Mouse (Mus musculus) liver, embryonic 11.5 days (tissue): Measurements from ENCODE around the gene Slfn1. TPM values are rescaled to one million over a fixed set of nuclear protein-coding genes. Genes with fewer than 3 reads are reported as not detected.

Source experiments
- ATAC-seq: fragments of 200-750 bp; cut with Nextera tagmentation; replicated peaks from 2 replicates; pipeline ENCODE4 v1.8.0; 2017; ENCODE audit warnings: moderate number of reproducible peaks, mild to moderate bottlenecking, moderate TSS enrichment, moderate library complexity; ENCODE audit not compliant: low FRiP score
- DNase-seq: peaks from one replicate; pipeline ENCODE4 v3.0.0-alpha.2; 2017; ENCODE audit warnings: low spot score
- H3K27ac ChIP-seq: fragments of 300-500 bp; sonication (generic); 2 replicates; pipeline ENCODE4 v1.5.1; 2014; ENCODE audit warnings: mild to moderate bottlenecking, low read depth, low read length, control low read depth
- H3K27me3 ChIP-seq: fragments of 300-500 bp; sonication (generic); replicated peaks from 2 replicates; pipeline ENCODE4 v1.6.1; 2014; ENCODE audit warnings: low read length, mixed read lengths; ENCODE audit not compliant: control insufficient read depth, insufficient read depth
- H3K36me3 ChIP-seq: fragments of 300-500 bp; sonication (generic); 2 replicates; pipeline ENCODE4 v1.6.1; 2014; ENCODE audit warnings: mild to moderate bottlenecking, low read length, moderate library complexity, mixed read lengths; ENCODE audit not compliant: control insufficient read depth, insufficient read depth
- H3K4me1 ChIP-seq: fragments of 300-500 bp; sonication (generic); replicated peaks from 2 replicates; pipeline ENCODE4 v1.6.1; 2014; ENCODE audit warnings: low read length, mixed read lengths; ENCODE audit not compliant: control insufficient read depth, insufficient read depth
- H3K4me2 ChIP-seq: fragments of 300-500 bp; sonication (generic); 2 replicates; pipeline ENCODE4 v1.6.1; 2014; ENCODE audit warnings: mild to moderate bottlenecking, control low read depth, moderate library complexity
- H3K4me3 ChIP-seq: fragments of 300-500 bp; sonication (generic); 2 replicates; pipeline ENCODE4 v1.5.1; 2014; ENCODE audit warnings: low read depth, low read length, control low read depth
- H3K9ac ChIP-seq: fragments of 300-500 bp; sonication (generic); 2 replicates; pipeline ENCODE4 v1.6.1; 2014; ENCODE audit warnings: low read depth, low read length, control low read depth
- H3K9me3 ChIP-seq: fragments of 300-500 bp; sonication (generic); 2 replicates; pipeline ENCODE4 v1.6.1; 2016; ENCODE audit warnings: low read length, inconsistent platforms, mixed read lengths; ENCODE audit not compliant: control insufficient read depth
- WGBS: fragments of 180-500 bp; shearing (Covaris S2); extraction: QIAGEN DNeasy Blood & Tissue Kit; methylation state at CpG from one replicate; pipeline ENCODE4 v1.1.7; 2014; 5-methylcytosine and 5-hydroxymethylcytosine counted together
- polyA plus RNA-seq: library from polyadenylated mRNA; unstranded; fragments of >200 nt; fragmentation: Nextera tagmentation; extraction: Ambion mirVana; gene quantifications from 2 replicates; pipeline ENCODE4 v1.2.1, GENCODE M21; 2014

Slfn1 gene
- polyA plus RNA-seq = 0.13 TPM in 1 of 2 replicates, not detected in the other

DNA sequence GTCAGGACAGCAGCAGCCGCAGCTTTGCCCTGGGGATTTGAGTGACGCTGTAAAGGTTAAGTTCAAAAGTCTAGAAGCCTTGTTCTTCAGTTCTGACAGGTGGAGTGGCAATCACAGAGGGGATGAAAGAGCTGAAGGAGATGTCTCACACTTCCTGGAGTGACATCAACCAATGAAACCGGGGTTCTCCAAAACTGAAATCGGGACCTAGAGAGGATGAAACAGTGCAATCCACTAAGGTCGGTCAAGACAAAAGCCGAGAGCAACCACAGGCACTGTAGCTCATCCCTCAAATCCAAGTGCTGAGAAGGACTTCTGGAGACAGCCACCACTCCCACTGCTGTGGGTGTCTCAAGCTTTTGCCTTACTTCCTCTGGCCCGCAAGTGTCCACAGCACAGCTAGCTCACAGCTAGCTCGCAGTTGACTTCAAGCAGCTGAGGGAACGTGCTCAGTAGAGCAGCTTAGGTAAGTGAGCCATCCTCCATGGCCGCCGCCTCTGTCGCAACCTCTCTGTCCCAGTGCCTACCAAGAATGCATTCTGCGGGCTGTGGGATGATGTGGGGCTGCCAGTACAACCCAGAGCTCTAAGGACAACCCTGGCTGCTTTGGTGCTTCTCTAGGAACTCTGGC, at the start of gene Slfn1:
TSS of gene Slfn1 (plus strand) at position 253 of the 631 bp plus-strand sequence.
- no peak within 1 kb of the TSS for H3K4me3 ChIP-seq
- no peak within 1 kb of the TSS for H3K27ac ChIP-seq
- no peaks in the 10 kb centered on the region for H3K9me3 ChIP-seq
- no peak within 1 kb of the TSS for H3K4me2 ChIP-seq
- H3K9ac ChIP-seq = no peak within 1 kb of the TSS
- ATAC-seq = no peak
- 0 out of 2 replicates have a peak, but pooled peaks cover 2% of the 10 kb centered on the region for H3K27me3 ChIP-seq
- WGBS = 81% methylated on average over 13 of the region's 13 CpGs
- no peaks in the 10 kb centered on the region for H3K4me1 ChIP-seq
- DNase-seq = no peak
- H3K36me3 ChIP-seq = no peaks in the 10 kb centered on the region

DNA sequence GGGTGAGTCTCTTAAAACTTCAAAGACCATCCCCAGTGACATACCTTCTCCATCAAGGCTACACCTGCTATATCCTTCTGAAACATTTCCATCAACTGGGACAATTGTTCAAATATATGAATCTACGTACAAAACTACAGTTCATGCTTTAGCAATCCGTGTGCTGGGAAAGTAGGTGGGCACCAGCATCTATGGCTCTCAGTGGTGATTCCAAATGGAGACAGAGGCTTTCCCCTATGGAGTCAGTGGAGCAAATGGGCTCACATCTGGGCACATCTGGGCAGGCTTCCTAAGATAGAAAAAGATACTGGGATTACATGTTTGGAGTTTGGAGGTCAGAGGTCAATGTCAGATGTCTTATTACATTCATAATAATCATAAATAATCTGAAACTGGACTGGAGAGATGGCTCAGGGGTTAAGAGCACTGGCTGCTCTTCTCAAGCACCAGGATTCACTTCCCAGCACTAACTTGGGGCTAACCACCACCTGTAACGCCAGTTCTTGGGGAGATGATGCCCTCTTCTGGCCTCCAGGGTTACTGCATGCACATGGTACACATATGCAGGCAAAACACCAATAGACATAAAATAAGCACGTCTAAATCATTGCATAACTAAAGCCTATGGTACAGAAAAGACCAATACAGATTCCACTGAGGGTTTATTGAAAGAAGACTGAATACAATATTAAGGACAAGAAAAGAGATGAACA, 48.5 kb upstream of the Slfn1 start:
- Histone ChIP-seq H3K27ac (no peak overlapping the region), H3K4me3 (no peak overlapping the region), H3K4me2 (no peak overlapping the region), H3K9me3 (no peaks in the 10 kb centered on the region), H3K36me3 (no peaks in the 10 kb centered on the region), H3K9ac (no peak overlapping the region), H3K27me3 (no peaks in the 10 kb centered on the region), H3K4me1 (no peaks in the 10 kb centered on the region)
- 63% methylated on average over 4 of the region's 4 CpGs for WGBS
- peak; percentile 15 for DNase-seq
- no peak for ATAC-seq

- WGBS = 89% methylated on average over 15 of the region's 15 CpGs
Observed at GRCm38 (mm10) chr11:83070321-83070970, 46.2 kb upstream of the Slfn1 start.

GRCm38 (mm10) chr11:83077714-83078422, 38.8 kb upstream of the Slfn1 start:
- no peaks in the 10 kb centered on the region for H3K36me3 ChIP-seq
- peaks cover 3% of the 10 kb centered on the region; the same call in 1 of the 2 replicates for H3K4me1 ChIP-seq
- no peak overlapping the region for H3K9ac ChIP-seq
- H3K27ac ChIP-seq = 0 out of 2 replicates have a peak overlapping the region, but pooled peaks have one; percentile 3
- H3K4me2 ChIP-seq = no peak overlapping the region
- H3K4me3 ChIP-seq = no peak overlapping the region
- no peaks in the 10 kb centered on the region for H3K9me3 ChIP-seq
- 24% methylated on average over 3 of the region's 3 CpGs for WGBS
- H3K27me3 ChIP-seq = no peaks in the 10 kb centered on the region
- DNase-seq = peak; percentile 17
- 0 out of 2 replicates have a peak, but pooled peaks have one; percentile 18 for ATAC-seq

More at GRCm38 (mm10) chr11:83070321-83070970, 46.2 kb upstream of the Slfn1 start:
- H3K9ac ChIP-seq = no peak overlapping the region
- H3K27ac ChIP-seq = no peak overlapping the region
- DNase-seq (peak; percentile 24), ATAC-seq (no peak)
- no peaks in the 10 kb centered on the region for H3K9me3 ChIP-seq
- H3K4me1 ChIP-seq = no peaks in the 10 kb centered on the region
- H3K27me3 ChIP-seq = no peaks in the 10 kb centered on the region
- no peaks in the 10 kb centered on the region for H3K36me3 ChIP-seq
- no peak overlapping the region for H3K4me2 ChIP-seq
- no peak overlapping the region for H3K4me3 ChIP-seq

- peaks cover 3% of the 10 kb centered on the region; the same call in 1 of the 2 replicates for H3K4me1 ChIP-seq
- WGBS = 66% methylated on average over 5 of the region's 5 CpGs
- no peaks in the 10 kb centered on the region for H3K27me3 ChIP-seq
- no peak for ATAC-seq
- no peak overlapping the region for H3K4me3 ChIP-seq
- no peak overlapping the region for H3K4me2 ChIP-seq
- H3K36me3 ChIP-seq = no peaks in the 10 kb centered on the region
- peak; percentile 27 for DNase-seq
- H3K9ac ChIP-seq = no peak overlapping the region
- no peak overlapping the region for H3K27ac ChIP-seq
- H3K9me3 ChIP-seq = no peaks in the 10 kb centered on the region
Observed at GRCm38 (mm10) chr11:83078423-83079140, 38.1 kb upstream of the Slfn1 start.

DNA sequence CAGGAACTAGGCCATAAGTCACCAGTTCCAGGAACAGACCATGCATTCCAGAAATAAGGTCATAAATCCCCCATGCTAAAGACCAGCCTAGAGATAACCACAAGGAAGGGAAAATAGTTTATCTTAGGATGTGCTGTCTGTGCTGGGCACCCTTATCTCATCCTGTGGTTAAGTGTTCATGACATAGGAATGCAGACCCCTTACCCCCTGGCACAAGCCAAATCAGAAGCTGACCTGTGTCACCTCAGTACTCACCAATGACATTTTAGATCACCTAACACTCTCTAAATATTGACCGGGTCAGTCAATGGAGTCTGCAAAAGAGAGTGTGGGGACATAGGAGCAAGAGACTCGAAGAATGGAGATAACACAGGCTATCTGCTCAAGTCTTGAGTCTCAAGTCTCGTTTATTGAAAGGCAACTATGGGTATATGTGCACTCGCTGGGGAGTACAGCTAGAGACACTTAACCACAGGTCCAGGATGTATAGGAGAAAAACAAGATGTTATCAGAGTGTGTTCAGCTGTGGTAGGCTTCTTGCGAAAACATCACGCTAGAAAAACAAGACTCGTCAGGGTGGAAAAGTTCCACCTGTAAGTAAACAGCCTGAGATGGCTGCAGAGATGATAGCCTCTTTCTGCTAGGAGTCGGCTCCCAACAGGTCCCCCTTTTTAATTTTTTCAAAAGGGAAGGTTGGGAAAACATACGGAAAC, 37.0 kb upstream of the Slfn1 start:
- H3K27ac ChIP-seq = no peak overlapping the region
- peaks cover 3% of the 10 kb centered on the region; the same call in 1 of the 2 replicates for H3K4me1 ChIP-seq
- no peak overlapping the region for H3K9ac ChIP-seq
- no peak overlapping the region for H3K4me3 ChIP-seq
- ATAC-seq (no peak), DNase-seq (peak; percentile 30)
- no peaks in the 10 kb centered on the region for H3K9me3 ChIP-seq
- 33% methylated on average over 9 of the region's 9 CpGs for WGBS
- no peak overlapping the region for H3K4me2 ChIP-seq
- H3K27me3 ChIP-seq = no peaks in the 10 kb centered on the region
- H3K36me3 ChIP-seq = no peaks in the 10 kb centered on the region

- Histone ChIP-seq H3K4me3 (no peak overlapping the region), H3K4me1 (peaks cover 3% of the 10 kb centered on the region; the same call in 1 of the 2 replicates), H3K27ac (no peak overlapping the region), H3K4me2 (no peak overlapping the region), H3K36me3 (no peaks in the 10 kb centered on the region), H3K9ac (no peak overlapping the region), H3K27me3 (no peaks in the 10 kb centered on the region), H3K9me3 (no peaks in the 10 kb centered on the region)
- no peak for DNase-seq
- 69% methylated on average over 7 of the region's 7 CpGs for WGBS
- ATAC-seq = no peak
Observed at GRCm38 (mm10) chr11:83082741-83083473, 33.7 kb upstream of the Slfn1 start.
